Mouse (Mus musculus) left cerebral cortex, postnatal 4 days (tissue): Measurements from ENCODE around the gene Ep300. TPM values are rescaled to one million over a fixed set of nuclear protein-coding genes. Genes with fewer than 3 reads are reported as not detected.
A peak's percentile ranks its signal among the peaks of the same experiment; 100 is the strongest.
"Not testable (repeated sequence)": the region's sequence is repeated elsewhere in the genome, so short reads cannot be mapped to it uniquely, and the experiment has no call there.

ENCODE experiments used
- DNase-seq: peaks from one replicate; pipeline ENCODE4 v3.0.0-alpha.2; 2022
- intact Hi-C: fragments of 180-260 bp; cut with DNase I; formaldehyde crosslinking; loops from one replicate; pipeline ENCODE4 v1.15.1; 2025
- total RNA-seq, 2 experiments: library from RNA; stranded (reverse); gene quantifications; 2 replicates each; pipeline ENCODE4 v1.2.3; 2021

Gene Ep300
- total RNA-seq, 2 experiments from 2014 or later = 72.1 to 74.3 TPM

GRCm38 (mm10) chr15:81586466-81586865, 1.3 kb downstream of the Ep300 start:
- intact Hi-C loops = loop anchor here (2.0 kb wide), 1 partner anchor 120 kb away; the partner anchor contains the start of gene Rbx1
- DNase-seq = no peak

GRCm38 (mm10) chr15:81587686-81588085, 2.5 kb downstream of the Ep300 start:
- no peak for DNase-seq
- intact Hi-C loops = loop anchor here (2.0 kb wide), 1 partner anchor 121 kb away; the partner anchor contains the start of gene Rbx1

GRCm38 (mm10) chr15:81594146-81594696, 9.1 kb downstream of the Ep300 start:
- no peak for DNase-seq
- intact Hi-C loops = no loop called here

GRCm38 (mm10) chr15:81598742-81599141, 13.6 kb downstream of the Ep300 start:
- intact Hi-C loops, DNase-seq: not testable (repeated sequence)

GRCm38 (mm10) chr15:81605241-81605640, 20.1 kb downstream of the Ep300 start:
- DNase-seq = no peak
- intact Hi-C loops = loop anchor here (5.0 kb wide), 1 partner anchor 158 kb away; no protein-coding TSS in a partner anchor

- DNase-seq = peak; percentile 4
- intact Hi-C loops = loop anchor here (5.0 kb wide), 1 partner anchor 159 kb away; no protein-coding TSS in a partner anchor
Measured at GRCm38 (mm10) chr15:81606634-81607033, 21.5 kb downstream of the Ep300 start.

- peak; percentile 45 for DNase-seq
- intact Hi-C loops = no loop called here
Measured at GRCm38 (mm10) chr15:81649516-81650455, 64.6 kb downstream of the Ep300 start.

- intact Hi-C loops = no loop called here
- DNase-seq = peak; percentile 75
Measured at GRCm38 (mm10) chr15:81650636-81651035, 65.5 kb downstream of the Ep300 start.

GRCm38 (mm10) chr15:81661701-81662100, 76.5 kb downstream of the Ep300 start:
- DNase-seq = no peak
- intact Hi-C loops = no loop called here

GRCm38 (mm10) chr15:81663281-81663680, 78.1 kb downstream of the Ep300 start:
- intact Hi-C loops = no loop called here
- no peak for DNase-seq

- DNase-seq = peak; percentile 92
- intact Hi-C loops = no loop called here
Measured at GRCm38 (mm10) chr15:81663697-81664561, 78.8 kb downstream of the Ep300 start, which contains the start of gene L3mbtl2. L3mbtl2 (plus strand) TSS chr15:81663889.

- intact Hi-C loops = no loop called here
- DNase-seq = no peak
Measured at GRCm38 (mm10) chr15:81666957-81667356, 81.8 kb downstream of the Ep300 start.

GRCm38 (mm10) chr15:81670231-81670640, 85.1 kb downstream of the Ep300 start:
- intact Hi-C loops = no loop called here
- peak; percentile 29 for DNase-seq

GRCm38 (mm10) chr15:81676637-81677036, 91.5 kb downstream of the Ep300 start:
- no peak for DNase-seq
- intact Hi-C loops = no loop called here

- DNase-seq = no peak
- intact Hi-C loops = no loop called here
Measured at GRCm38 (mm10) chr15:81680301-81680805, 95.2 kb downstream of the Ep300 start.

- intact Hi-C loops = no loop called here
- no peak for DNase-seq
Measured at GRCm38 (mm10) chr15:81693366-81693966, 108.3 kb downstream of the Ep300 start.

GRCm38 (mm10) chr15:81693967-81694881, 109.1 kb downstream of the Ep300 start:
- intact Hi-C loops = no loop called here
- DNase-seq = peak; percentile 82

GRCm38 (mm10) chr15:81694891-81695290, 109.7 kb downstream of the Ep300 start:
- no peak for DNase-seq
- intact Hi-C loops = no loop called here

GRCm38 (mm10) chr15:81697175-81697574, 112.0 kb downstream of the Ep300 start, which contains the start of gene Chadl:
Chadl (minus strand) TSS chr15:81697287.
- intact Hi-C loops = no loop called here
- peak; percentile 63 for DNase-seq
